Mouse (Mus musculus) kidney, postnatal 10 days (tissue): ENCODE measurements around the gene Vav2.

Experiments
- DNase-seq: peaks from one replicate; pipeline ENCODE4 v3.0.0; 2021; ENCODE audit warnings: mixed read lengths

Gene Vav2

DNA sequence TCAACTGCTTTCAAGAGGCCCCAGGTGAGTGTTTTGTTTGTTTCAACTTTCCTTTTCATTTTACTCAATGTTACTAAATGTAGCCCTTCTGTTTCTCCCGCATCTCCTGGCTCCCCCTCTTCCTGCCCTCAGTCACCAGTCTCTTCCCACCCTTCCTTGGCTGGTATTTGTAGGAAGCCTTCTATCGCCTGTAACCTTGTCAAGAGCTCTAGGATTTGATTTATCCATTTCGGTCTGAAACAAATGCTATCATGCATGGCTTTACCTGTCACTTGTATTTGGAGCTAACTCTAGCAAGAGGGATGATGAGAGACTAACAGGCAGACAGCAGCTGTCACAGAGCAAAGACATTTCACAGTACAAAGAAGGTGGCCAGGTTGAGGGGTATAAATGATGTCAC lies 18.6 kb downstream of the Vav2 start:
- no peak for DNase-seq

DNA sequence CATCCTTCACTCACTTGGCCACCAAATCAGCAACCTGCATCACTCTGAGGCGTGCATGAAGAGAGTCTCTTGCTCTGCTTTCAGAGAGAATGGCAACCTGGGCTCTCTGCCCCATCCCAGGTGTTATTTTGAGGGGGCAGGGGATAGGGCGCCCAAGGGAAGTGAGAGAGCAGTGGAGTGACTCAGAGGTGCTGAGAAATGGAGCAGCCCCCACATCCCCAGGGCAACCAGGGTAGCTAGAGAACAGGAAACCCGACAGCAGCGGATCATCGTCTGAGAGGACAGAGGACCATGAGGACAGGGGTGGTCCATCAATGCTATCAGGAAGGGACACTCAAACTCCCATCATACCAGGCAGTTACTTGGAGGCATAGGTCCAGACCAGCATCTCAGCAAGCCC lies 19.9 kb downstream of the Vav2 start:
- no peak for DNase-seq

DNA sequence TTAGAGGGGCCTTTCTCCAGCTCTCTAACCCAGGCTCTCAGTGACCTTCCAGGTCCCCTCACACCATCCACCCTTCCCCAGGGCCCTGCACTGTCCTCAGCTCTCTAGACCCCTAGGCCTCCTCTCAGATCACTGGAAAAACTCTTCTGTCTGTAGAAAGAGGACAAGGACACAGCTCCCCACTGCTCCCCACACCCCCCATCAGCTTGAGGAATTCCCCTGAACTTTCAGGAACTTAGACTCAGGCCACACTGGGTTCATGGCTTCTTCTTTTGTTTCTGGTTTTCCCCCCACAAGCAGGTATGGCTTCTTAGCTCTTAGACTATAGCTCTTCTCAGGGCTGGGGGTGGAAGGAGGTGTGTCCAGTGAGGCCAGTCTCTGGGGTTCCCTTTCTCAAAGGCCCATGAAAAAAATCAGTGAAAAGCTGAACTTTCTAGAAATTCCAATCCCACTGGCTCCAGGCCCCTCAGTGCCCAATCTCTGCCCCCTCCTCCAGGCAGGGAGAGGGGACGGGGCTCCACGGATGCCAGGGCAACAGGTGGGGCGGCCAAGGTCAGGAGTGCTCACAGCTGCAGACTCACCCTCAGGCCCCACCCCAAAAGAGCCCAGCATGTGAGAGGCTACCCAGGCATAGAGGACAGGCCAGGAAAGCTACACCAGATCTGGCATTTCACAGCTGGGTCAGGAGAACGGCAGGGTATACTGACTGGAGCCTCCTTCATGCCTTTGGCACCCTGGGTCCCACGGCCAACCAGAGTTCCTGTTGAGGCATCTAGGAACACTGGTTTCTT lies 21.5 kb downstream of the Vav2 start:
- DNase-seq: no peak

DNA sequence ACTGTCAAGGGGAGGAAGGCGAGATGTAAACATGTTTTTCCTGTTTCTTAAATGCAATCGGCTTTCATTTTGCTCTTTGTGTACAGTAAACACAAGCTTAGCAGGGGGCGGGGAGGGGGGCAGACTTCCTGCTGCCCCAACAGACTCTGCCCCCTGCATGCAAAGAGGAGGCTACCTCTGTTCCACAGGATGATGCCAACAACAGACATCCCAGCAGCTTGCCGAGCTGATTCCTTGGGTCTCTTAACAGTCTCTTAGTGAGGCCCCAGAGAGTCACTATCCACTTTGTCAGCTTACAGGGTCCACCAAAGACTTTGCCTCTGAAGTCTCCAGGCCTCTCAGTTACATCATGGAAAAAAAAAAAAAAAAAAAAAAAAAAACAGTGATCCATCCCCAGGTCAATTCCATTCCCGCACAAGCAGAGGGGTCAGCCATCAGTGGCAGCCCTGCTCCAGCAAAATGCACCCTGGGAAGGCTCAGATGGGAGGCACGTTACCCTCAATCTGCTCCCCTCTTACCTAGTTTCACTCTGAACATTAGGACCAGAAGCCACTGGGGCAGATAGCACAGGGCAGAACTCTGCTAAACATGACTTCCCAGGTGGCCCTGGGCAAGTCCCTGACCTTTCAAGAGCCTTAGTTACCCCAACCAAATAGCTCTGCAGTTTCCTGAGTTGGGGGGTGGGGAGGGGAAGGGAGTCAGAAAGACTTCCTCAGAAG lies 22.3 kb downstream of the Vav2 start:
- no peak for DNase-seq

- no peak for DNase-seq
These were observed 25.3 kb downstream of the Vav2 start for GRCm38 (mm10) chr2:27401544-27401943.

- DNase-seq: no peak
These were observed 26.8 kb downstream of the Vav2 start for GRCm38 (mm10) chr2:27400083-27400482.

DNA sequence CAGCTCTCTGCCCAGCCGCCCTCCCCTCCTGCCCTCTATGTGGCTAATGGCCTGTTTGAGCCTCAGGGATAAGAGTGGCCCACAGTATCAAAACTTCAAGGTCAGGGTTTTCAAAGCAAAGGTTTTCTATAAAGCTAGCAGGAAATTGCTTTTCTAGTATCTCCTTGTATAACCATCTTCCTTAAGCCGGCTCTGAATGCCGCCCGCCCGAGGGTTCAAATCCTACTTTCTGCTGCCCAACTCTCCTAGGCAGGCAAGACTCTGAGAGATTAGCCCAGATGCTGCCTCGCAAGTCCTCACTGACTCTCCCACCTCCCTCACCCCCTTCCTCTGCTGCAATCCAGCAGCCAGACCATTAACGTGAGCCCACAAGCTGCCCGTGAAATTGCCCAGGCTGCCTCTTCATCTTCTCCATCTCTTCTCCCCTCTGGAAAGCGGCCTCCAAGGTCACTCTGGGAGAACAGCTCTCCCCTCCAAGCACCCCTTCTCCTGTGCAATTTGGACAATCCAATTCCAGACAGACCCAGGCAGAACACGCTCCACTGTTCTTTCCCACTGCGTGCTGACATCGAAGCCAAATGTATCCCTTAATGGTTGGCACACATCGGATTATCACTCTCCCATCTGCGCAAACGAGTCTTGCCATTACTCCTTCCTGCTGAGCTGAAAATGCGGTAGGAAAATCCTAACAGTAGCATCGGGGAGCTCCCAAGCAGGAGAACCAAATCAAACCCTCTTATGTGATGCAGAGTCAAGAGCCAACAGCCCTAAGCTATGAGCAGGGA lies 30.0 kb downstream of the Vav2 start:
- no peak for DNase-seq

- DNase-seq: no peak
These were observed 32.5 kb downstream of the Vav2 start for GRCm38 (mm10) chr2:27394158-27394832.

DNA sequence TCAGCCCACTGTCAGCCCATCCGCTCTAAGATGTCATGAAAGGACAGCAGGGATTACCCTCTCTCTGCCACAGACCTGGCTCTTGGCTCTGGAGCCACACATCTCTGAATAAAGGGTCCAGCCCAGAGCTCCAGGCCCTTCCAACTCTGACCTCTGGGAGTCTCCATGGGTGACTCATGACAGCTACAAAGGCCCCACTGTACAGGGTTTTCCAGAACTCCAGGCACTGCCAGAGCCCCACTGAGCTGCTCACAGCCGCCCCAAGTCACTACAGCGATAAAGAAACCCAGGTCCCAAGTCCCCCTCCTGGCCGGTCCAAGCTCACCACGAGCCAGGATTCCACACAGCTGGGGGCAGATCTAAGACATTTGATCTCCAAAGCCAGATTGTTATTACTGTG lies 34.6 kb downstream of the Vav2 start:
- no peak for DNase-seq

DNA sequence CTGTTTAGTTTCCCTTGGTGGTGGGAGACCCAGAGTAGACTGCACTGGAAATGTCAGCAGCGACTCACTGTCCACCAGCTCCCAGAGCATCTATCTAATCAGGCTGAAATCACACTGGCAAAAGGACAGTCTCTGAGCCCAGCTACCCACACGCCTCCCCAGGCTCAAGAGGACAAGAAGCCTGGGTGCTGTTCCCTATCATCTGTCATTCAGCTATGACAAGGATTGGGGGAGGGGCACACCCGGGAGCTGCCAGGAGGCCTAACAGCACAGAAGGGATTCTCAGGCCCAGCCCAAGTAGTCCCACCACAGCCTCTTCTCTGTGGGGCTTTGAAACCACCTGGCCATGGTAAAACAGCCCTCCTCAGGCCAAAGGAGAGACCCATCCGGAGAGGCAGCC lies 36.1 kb downstream of the Vav2 start:
- peak; percentile 57 for DNase-seq

DNA sequence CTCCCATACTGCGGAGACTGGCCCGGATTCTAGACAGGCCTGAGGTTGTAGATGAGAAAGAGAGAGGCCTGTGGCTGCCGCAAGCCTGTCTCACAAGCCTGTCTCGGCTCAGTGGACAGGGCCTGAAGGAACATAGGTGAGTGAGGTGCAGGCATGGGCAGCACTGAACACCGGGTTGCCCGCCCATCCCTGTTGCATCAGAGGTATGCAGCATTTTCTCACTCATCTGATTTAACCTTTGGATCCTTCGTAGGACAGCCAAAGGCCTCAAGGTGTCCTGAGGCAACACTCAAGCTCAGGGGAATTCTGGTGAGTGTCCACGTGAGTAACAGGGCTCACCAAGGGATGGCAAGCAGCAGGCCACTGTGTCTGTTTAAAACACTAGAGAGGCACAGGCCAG lies 36.5 kb downstream of the Vav2 start:
- DNase-seq: peak; percentile 53

- no peak for DNase-seq
These were observed 37.3 kb downstream of the Vav2 start for GRCm38 (mm10) chr2:27389272-27390162.

DNA sequence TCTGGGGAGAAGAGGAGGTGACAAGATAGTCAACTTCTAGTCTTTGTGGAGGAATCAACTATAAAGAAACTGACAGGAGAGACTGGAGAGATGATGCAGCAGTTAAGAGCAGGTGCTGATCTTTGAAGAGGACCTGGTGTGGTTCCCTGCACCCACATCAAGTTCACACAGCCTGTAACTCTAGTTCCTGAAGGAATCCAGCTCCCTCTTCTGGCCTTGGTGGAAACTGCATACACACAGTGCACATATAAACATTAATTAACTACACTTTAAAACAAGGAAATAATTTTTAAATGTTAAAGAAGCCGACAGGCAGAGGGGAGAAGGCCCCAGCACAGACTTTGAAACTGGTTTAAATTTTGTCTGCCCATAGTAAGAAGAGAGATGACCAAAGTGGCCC lies 39.6 kb downstream of the Vav2 start:
- no peak for DNase-seq

DNA sequence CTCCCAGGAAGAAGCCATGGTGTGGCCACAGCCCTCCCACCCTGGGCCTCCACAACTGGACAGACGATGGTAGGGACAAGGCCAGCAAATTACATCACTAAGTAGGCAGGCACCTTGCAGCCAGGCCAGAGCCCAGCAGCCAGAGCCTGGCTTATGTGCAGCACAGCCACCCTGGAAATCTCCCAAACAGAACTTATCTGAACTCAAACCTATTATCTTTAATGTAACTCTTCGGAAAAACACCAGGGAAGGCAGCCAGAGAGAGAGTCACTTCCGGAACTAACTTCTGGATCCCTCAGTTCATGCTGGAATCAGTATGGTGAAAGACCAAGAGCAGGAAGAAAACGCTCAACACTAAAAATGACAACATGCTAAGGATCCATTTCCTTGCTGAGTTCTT lies 45.1 kb downstream of the Vav2 start:
- peak; percentile 75 for DNase-seq

DNA sequence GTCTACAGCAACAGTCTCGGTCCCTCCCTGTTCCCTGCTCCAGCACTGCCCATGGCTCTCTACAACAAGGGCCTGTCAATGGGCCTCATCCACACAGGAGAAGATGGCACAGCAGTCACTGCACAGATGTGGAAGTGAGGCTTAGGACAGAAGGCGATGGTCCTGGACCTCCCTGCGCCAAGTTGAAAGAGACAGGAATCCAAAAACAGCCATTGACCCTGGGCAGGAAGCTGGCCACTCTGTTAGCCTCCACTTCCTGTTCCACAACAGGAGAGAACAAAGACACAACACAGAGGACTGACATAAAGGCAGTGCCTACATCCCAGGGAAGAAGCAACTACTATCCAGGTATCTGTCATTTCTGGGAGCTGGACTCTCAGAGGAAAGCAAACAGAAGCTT lies 45.6 kb downstream of the Vav2 start:
- DNase-seq: no peak

DNA sequence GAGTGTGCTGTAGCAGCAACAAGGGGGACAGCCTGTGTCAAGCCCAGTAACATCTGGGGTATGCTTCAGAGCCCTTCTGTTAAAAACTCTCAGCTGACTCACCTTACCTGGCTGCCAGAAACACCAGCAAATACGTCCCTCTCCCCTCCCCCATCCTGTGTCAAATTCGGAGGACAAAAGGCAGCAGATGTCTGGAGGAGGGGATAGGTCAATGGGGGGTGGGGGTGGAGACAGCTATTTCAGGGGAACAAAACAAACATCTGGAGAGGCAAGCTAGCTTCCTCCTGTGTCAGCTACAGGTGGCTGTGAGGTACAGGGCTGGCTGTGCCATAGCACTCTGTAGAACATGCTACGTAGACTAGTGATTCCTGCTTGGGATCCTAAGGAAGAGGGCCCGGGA lies 49.0 kb downstream of the Vav2 start:
- no peak for DNase-seq

GRCm38 (mm10) chr2:27377164-27377563 lies 49.7 kb downstream of the Vav2 start:
- DNase-seq: no peak

DNA sequence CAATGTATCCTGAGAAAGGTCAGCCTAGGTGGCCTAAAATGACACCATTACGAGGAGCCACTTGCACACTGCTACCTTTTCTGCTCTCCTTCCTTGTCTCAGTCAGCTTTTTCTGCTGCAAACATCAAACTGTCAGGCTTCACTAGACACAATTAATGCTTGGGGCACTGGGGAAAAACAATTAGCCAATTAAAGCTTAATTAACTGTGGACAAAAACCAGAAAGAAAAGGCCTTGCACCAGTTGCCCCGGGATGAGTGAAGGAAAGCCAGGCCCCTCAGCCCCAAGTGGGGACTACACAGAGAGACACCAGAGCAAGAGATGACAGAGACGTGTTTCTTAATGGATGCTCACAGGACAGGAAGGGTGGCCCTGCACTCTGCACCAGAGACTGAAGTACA lies 51.7 kb downstream of the Vav2 start:
- no peak for DNase-seq

DNA sequence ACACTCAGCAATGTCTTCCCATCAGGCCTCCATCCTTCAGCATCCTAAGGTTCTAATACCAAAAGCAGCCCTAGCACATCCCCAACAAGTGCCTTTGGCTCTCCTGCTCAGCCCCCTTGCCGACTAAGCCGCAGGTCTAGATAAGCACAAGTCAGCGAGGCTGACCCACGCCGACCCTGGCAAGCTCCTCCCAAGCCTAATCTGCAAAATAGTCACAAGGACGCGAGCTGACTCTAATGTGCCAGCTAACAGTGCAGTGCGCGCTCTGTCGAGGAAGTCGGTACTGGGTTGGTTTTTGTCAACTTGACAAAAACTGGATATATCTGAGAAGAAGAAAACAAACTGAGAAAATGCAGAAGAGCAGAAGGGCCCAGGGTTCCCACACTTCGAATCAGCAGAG lies 53.5 kb downstream of the Vav2 start:
- DNase-seq: no peak

- DNase-seq: no peak
These were observed 55.4 kb downstream of the Vav2 start for GRCm38 (mm10) chr2:27371450-27371849.

DNA sequence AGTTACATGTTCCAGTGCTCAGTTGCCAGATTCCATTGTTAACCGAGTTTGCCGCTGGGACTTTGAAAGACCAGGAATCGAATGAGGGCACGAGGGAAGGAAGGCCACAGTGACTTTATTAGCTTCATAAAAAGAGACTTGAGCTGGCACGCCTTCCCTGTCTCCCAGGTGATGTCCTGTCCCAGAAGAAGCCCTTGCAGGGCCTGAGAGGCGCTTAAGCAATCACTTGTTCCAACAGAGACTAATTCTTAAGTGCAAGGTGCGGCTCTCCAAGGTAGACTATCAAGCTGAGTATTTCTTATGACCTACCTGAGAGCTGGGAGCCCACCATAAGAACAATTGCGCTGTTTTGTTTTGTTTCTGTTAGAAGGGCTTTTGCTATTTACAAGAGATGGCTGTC lies 57.9 kb downstream of the Vav2 start:
- DNase-seq: no peak

- no peak for DNase-seq
These were observed 61.5 kb downstream of the Vav2 start for GRCm38 (mm10) chr2:27365296-27365695.
